Mouse (Mus musculus): ENCODE results near the gene Gm47985.
"Not testable (repeated sequence)": the region's sequence is repeated elsewhere in the genome, so short reads cannot be mapped to it uniquely, and the experiment has no call there.

The Gm47985 gene

DNA sequence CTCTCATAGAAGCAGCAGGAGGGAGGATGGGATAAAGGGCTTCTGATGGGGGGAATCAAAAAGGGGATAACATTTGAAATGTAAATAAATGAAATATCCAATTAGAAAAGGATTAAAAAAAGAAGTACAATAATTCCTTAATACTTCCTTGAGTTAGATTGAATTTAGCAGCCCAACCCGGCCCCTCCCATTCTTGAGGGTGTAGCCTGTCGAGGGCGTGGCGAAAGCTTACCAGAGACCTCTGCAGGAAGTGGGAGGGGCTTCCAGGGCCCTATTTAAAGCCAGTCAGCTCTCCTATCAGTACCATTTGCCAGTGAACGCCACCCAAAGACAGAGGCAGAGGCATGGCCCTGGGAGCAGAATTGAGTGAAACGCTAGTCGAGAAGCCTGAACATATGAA, at the start of gene Gm47985:
Gene Gm47985 (plus strand): TSS at position 272 of the 400 bp plus-strand sequence.
- DNase-seq = not testable (repeated sequence)

DNA sequence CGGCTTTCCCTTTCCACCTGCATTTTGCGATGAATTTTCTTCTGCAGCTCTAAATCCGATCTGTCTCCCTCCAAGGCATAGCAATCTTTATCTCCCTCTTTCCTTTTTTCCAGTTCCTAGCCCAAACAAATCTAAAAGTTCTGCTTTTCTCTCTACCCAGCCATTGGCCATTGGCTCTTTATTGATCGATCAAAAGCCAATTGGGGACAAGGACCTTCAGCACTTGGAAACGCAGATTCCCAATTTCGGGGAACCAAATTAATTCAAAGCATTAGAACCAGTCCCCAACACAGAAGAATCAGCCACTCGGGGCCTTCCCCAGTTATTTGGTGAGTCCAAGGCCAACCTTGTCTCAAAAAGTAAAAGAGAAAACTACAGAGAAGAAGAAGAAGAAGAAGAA, 49.7 kb upstream of the Gm47985 start:
- DNase-seq = no peak

DNA sequence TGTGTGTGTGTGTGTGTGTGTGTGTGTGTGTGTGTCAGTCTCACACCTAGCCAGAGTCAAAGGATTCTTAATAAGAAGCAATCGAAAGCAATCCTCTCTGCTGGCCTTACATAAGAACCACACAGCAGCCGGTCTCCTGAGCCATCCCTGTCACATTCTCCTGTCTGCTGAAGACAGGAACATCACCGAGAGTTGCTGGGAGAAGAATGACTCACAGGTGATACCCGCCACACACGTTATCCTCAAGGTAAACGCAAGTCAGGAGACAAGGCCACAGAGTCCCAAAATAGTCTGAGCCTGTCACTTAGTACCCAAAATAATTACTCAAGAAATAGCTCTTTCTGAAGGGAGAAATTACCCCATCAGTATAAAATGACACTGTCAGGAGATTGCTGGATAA, 43.9 kb upstream of the Gm47985 start:
- DNase-seq = no peak

DNA sequence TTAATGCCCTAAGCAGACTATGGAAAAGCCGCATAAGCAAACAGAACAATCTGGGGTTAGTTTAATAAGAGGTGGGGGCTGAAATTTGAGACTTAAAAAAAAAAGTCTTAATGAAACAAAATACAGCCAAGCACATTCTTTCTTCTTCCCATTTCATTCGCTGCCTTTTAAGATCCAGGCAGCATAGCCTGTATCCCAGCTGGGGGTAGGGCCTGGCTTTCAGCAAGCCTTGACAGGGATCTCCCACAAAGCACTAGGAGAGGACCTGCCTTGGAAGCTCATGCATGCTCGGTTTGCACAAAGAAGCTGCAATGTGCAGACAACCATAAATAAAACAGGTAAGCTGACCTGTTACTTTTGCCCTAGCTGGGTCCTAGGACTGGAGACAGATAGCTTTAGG, 41.4 kb upstream of the Gm47985 start:
- DNase-seq = no peak

DNA sequence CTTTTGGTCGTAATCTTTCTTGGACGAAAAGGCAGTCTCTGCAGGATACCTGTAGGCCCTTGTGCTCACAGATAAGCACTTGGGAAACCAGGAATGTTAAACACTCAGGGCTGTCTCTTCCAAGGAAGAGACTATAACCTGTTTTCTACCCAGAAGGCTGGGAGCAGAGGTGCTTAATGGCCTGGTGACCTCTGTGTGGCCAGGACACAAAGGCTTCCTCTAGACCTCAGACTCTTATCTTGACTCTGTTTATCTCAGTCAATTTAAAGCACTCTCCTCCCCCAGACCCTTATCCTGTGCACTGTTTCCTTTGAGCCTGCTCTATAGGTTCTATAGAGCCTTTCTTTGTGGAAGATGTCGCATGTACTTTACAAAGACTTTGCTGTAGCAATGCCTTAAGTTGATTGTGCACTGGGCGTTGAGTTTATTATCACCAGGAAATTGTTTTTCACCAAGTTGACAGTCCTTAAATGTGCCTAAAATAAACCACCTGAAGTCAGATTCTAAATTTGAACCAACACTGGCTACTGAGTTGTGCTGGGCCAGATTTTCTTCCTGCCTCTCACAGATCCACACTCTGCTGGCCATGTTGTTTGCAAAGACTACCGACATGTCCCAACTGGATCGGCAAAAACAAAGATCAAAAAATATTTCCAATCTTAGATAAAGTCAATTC, 37.7 kb upstream of the Gm47985 start:
- no peak for DNase-seq

DNA sequence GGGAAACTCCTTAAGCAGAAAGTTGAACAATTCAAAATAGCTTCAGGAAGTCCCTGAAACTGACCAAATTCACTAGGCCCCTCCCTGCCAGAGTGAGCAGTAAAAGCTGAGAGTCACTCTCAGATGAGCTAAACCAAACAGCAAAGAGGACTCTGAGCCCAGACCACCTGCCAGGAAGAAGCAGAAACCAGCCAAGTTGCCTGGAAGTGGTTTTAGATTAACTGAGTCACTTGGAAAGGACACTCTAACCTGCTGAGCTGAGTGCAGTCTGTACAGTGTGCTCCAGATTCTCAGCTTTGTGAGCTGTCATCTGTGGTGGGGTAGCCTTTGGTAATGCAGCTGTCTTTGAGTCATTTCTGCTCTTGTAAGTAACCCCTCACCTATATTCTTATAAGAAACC, 34.5 kb upstream of the Gm47985 start:
- DNase-seq = peak; percentile 72

DNA sequence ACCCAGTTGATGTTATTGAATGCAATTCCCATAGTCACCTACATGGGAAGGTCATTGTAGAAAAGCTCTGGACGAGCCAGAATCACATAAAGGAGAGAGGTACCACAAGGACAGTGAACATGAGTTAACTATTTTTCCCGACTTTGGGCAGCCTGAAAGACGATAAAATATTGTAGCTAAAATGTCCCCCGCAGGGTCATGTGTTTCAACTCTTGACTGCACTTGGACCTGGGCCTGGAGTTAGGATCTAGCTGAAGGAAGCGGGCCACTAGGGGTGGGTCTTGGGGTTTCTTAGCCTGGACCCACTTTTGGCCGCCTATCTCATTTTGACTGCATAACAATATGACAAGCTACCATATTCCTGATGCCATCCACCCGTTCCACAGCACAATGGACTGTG, 32.1 kb upstream of the Gm47985 start:
- DNase-seq = peak; percentile 30

DNA sequence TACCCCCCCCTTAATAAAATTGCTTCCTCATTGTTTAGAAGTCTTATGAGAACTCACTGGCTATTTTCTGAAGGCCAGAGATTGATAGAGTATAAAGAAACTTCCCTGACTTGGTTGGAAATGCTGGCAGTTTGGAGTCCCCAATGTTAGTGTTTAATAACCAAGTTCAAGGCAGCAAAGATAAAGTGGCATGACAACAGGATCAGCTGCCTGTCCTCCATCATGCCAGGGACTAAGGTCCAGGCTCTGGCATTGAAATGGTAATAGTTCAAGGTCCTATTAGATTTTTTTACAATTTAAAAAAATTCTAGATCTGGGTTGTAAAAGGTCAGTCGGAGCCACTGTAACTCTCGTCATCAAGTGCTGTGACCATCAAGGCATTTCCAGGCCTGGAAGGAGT, 31.2 kb upstream of the Gm47985 start:
- no peak for DNase-seq

DNA sequence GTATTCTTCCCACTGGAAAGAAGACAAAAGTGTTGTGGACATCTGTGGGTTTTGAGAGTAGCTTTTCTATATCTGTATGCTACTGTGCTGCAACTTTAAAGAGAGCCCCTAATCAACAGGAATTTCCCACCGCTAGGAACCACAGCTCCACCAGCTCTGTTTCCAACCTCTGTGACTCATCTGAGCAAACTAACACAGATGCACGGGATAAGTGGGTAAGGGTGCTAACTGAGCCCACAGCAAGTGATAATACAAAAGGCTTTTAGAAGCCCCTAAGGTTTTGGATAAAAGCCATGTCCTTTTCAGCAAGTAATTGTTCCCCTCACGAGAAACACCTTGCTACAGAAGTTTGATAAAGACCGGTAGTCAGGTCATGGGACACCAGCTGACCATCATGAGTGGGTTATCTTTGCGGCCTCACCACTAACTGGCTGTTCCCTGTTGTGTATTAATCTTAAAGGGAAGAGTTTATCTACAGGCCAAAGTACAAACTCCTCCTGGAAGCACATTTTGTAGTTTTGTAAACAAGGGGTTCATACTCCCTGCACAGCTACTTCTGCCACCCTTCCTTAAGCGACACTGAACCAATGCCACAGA, 29.2 kb upstream of the Gm47985 start:
- DNase-seq = peak; percentile 52

DNA sequence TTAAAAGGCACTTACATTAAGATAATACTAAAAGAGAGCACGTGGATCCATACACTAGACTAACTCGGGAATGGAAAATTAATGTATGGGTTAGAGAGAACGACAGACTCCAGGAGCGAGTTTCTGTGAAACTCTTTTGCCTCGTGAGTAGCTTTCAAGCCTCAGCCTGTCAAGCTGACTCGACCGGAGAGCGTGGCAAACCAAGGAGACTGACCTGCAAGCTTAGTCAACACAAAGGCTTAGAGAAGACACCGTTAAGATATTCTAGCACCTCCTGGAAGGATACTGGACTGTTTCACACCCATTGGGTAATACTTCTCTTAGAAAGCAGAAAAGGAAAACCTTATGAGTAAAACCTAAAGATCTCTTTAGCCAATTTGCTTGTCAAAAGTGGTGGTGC, 28.2 kb upstream of the Gm47985 start:
- not testable (repeated sequence) for DNase-seq

DNA sequence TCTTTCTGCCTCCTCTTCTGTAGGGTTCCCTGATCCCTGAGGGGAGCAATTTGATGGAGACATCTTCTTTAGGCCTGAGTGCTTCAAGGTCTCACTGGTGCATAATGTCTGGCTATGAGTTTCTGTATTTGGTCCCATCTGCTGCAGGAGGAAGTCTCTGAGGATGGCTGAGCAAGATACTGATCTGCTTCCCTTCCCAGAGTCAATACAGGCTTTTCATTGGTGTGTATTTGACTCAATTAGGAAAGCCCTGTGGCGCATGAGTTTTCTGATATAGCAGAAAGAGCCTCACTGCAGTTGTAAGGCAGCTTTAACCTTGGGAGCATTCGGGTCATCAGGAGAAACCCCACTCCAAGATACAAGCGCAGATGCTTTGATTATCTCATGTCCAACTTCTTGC, 26.2 kb upstream of the Gm47985 start:
- no peak for DNase-seq

DNA sequence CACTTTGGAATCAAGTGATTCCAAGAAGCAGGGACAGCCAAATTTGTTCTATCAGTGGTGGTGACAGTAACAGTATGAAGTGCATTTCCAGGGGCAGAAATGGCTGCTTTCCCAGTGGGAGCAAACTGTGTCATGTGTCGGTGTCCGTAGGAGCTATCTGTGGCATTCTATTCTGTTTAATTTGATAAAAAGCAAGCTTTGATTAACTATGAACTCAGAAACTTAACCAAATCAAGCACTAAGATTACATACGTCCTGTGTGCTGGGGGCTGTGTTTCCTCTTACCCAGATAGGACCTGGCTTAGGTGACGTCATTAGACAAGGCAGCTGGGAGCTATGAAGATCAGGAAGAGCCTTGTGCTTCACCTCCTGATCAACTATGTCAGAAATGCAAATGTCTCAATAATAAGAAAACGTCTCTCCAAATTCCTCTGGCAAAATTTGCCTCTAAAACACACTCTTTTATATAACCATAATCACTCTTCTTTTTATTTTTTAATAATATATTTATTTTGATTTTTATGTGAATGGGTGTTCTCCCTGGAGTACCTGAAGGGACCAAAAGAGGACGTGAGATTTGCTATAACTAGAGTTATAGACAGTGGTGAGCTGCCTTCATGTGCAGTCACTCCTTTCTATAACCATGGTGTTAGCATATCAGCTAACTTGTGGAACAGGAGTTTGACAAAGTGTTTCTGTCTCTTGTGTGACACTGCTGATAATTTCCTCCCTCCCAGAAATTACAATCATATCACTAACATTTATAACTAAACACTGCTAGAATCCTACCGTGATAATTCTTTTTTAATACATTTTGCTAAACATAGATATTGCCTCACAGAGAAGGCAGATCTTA, 25.3 kb upstream of the Gm47985 start:
- no peak for DNase-seq

DNA sequence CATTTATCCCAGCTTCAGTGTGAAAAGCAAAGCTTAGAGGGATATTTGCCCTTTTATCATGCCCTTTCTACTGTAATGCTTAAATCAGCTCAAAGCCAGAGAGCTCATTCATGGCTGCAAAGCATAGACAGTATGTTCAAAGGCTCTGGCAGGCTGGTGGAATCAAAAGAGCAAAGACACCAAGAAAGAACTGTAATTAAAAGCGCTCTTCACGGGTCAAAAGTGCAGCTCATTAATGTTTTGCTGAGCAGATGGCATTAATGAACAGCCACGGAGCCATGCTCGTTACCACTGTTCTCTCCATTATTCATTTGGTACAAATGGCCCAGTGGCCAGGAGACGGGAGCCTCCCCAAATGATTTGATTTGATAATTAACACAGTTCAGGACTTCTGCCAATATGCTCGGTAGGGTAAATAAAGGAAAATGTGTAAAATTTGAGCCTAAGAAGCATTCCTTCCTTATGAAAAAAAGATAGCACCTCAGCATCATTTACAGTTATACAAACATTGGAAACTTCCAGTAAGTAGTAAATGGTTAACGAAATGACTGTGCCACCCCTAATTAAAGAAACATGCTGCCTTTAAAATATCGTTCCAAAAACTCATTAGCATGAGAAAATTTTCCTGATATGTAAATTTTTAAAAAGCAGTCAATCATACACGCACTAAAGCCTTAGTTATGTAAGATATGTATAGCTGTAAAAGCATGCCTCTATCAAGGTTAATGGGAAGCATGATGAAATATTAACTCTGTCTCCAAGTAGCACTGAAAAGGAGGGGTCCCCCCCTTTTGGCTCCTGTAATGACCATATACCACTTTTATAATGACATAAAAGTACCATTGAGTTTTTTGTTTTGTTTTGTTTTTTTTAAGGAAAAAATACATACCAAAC, 24.1 kb upstream of the Gm47985 start:
- peak; percentile 91 for DNase-seq

DNA sequence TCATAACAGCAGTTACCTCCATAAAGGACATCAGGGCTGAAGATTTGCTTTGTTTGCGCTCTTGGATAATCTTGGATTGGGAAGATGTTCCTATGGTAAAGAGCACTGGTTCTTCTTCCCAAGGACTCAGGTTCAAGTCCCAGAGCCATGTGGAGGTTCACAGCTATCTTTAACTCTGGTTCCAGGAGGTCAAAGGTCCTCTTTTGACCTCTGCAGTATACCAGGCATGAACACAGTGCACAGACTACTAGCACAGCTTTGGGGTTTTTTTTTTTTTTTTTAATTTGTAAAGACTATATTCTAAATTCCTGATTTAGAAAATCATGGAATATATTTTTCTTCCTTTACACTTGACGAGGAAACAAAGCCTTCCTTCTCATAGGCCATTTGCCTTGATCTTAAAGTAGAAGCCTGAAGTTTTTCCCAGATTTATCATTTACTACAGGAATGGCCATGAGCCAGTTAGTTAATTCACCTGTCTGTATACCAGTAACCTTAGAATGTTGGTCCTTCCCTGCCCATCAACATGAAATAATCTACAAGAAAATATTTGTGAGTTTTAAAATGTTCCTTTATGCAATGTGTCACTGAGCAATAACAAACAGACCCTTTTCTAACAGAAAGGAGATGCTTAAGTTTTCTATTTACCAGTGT, 23.4 kb upstream of the Gm47985 start:
- DNase-seq = peak; percentile 34

DNA sequence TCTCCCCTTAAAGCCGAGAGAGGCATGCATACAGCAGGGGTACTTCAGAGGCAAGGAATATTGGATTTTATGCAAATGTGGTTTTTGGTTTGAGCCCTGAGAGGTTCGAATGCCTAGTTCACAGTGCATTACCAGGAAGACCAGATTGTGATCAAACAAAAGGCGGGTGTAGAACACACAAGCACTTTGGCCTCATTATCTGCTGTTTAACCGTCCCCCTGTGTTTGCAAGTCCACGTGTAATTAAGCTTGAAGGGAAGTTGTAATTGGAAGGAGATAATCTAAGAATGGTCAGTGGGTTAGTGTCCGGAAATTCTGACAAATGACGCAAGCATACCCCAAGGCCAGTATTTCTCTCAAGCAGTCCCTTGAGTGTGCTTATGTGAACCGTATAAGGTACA, 16.3 kb upstream of the Gm47985 start:
- no peak for DNase-seq

DNA sequence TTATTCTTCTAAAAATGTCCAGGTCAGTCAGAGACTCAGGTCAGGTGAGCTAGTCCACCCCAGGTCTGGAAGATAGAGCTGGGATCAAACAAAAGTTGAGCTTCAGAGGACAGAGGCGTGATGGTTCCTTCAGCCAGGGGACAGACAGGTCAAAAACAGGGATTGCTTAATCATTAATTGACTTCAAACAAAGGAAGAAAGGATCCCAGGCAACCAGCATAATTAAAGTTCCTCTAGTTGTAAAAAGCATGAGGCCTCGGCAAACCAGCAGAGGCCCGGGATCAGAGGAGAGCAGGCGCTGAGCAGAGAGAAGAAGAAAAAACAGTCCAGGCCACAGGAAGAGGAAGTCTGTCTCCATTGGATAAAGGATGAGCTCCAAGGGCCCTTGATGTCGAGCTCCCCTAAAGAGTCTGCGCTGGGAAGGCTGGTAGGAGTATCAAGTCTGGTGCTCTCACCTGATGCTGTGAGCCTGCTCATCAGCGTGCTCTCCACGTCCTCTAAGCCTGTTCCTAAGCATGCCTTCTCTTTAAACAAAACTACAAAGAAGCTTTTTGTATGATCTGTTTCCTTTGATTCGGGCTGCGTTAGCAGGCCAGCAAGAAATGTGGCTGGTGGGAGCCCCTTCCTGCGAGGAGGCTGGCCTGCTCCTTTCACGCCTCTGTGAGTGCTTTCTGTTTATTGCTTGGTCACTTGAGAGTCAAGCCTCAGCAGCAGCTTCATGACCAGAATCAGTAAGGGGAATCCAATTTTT, 14.9 kb upstream of the Gm47985 start:
- DNase-seq = peak; percentile 52

DNA sequence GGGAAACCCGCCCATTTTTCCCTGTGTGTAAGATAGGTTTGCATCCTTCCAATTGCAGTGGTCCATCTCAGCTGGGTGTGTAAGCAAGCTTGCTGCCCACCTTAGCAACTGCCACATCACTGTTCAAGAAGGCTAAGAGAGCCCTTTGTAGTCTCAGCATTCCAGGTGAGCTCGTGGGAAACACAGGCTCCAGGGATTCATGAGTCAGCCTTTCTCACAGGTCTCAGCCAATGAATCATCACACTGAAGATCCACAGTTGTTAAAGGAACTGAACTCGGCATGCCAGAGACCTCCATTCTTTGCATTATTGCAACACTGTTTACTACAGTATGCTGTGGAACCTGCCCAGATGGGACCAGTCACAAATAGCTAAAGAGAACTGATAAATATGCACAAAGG, 13.7 kb upstream of the Gm47985 start:
- no peak for DNase-seq

DNA sequence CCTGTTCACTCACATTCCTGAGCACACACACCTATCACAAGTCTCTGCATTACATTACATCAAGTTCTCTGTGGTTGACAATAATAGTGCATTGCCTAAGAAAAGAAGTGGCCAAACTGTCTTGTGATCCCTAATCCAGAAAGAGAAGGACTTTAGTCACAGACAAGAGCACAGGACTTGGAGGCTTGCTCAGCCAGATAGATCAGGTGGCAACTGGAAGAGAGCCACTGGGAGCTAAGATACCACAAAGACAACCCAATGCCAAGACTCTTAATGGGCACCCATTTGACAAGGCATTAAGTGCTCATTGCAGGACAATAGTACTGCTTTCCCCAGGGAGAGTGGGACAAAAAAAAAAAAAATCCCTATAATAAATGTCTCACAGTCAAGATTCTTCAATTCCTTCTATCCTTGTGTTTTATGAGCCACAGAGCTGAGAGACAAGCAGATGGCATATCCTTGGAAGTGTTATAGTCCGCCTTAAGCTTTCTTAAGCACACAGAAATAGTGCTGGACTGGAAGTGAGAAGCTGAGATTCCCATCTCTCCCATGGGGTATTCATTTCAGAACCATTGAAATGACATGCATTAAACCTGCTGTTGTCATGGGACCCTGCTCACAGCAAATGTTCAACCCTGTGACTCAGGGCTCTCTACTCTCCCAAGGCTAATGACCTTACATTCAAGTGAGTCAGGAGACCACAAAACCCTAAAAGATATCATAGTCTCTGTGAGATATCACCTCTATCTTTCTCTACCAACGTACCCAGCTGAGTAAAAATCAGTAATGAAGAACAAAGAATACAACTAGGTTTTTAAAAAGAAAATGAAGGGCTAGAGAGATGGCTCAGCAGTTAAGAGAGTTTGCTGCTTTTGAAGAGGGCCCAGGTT, 10.5 kb upstream of the Gm47985 start:
- no peak for DNase-seq

DNA sequence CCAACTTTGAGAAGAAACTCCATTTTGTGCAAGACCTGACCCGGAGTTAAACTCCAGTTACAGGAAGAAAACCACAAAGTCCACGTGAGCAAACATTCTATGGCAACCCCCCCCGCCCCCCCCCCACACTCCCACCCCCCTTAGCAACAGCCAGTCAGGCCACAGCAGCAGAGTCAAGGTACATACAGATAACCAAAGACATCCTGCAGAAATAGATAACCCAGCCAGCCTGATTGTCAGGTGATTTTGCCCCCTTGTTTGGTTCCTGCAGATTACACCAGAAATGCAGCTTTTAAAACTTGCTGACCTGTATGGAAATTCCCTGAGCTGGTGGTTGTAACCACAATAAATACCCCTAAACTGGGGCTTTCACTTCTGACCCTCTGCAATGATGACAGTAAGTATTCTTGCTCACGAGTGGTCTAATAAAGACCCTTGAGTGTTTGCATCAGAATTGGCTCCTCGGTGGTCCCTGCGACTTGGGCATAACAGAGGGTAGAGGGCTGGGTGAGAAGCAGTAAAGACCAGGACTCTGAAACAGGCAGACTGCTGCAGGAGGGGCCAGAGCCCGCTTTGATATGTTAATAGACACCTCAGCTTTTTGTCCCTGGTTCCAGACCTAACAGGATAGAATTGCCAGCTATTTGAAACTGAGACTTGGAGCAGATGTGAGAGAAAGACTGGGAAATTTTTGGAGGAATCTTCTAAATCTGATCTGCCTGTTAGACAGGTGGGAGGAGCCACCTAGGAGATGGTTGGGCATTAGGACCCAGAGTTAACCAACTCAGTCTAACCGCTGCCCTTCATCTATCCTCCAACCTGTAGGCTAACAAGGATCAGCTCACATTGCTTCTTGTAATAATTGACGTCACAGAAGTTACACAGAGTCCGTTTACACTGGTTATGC, 5.1 kb upstream of the Gm47985 start:
- peak; percentile 76 for DNase-seq

DNA sequence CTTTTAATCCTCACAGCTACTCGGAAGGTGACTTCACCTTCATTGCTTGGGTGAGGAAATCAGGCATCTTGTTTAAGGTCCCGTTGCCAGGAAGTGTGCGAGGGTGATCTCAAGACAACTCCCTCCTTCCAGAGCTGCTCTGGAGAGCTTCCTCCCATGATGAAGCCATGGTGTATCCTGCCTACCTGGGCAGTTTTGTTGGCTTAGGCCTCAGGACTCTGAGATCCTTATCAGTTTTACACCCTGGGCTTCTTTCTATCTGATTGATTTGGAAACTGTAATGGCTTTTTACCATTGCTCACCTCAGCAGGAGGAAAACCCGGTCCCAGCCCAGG, 4.4 kb upstream of the Gm47985 start:
- DNase-seq = no peak

All from kidney, adult 11 months (tissue).